Mouse (Mus musculus): ENCODE results near the gene Dpp3.

- TF ChIP-seq USF2 (IDR thresholded peaks at IDR 0.05; ENCODE audit: borderline replicate concordance in 1 of 2, insufficient read depth in 1 of 2, low read depth in 1 of 2, low read length in 2 of 2) (no peak), MAFK (IDR thresholded peaks at IDR 0.05; ENCODE audit: borderline replicate concordance, low read depth, low read length) (no peak), CTCF (IDR thresholded peaks at IDR 0.05 in 2 of 3, conservative IDR thresholded peaks at IDR 0.05 in 1 of 3; ENCODE audit: control insufficient read depth in 1 of 3, insufficient read depth in 1 of 3, low read depth in 2 of 3, low read length in 3 of 3, poor library complexity in 1 of 3, severe bottlenecking in 1 of 3) (peak; percentile 74 to 77 (median 76)), POLR2A (IDR thresholded peaks at IDR 0.05; ENCODE audit: control insufficient read depth in 1 of 2, insufficient read depth in 1 of 2, low read depth in 1 of 2, low read length in 2 of 2, poor library complexity in 1 of 2) (peak; percentile 52 to 59; a peak in 2 of 4 replicates)
Observed at GRCm38 (mm10) chr19:4961928-4962601, 34.0 kb upstream of the Dpp3 start, which contains the start of gene Mrpl11.

All from MEL (cell line).